Mouse (Mus musculus) right cerebral cortex, postnatal 4 days (tissue): ENCODE measurements around the gene Ffar1.
"Not testable (repeated sequence)": the region's sequence is repeated elsewhere in the genome, so short reads cannot be mapped to it uniquely, and the experiment has no call there.

Experiments used
- DNase-seq: peaks from one replicate; pipeline ENCODE4 v3.0.0-alpha.2; 2022

Ffar1 gene

GRCm38 (mm10) chr7:30847386-30847785, 14.0 kb downstream of the Ffar1 start:
- no peak for DNase-seq

GRCm38 (mm10) chr7:30846505-30847053, 14.8 kb downstream of the Ffar1 start:
- DNase-seq = no peak

- no peak for DNase-seq
Observed at GRCm38 (mm10) chr7:30844676-30845297, 16.6 kb downstream of the Ffar1 start.

- DNase-seq = no peak
Observed at GRCm38 (mm10) chr7:30842092-30842491, 19.3 kb downstream of the Ffar1 start.

- no peak for DNase-seq
Observed at GRCm38 (mm10) chr7:30841379-30841778, 20.0 kb downstream of the Ffar1 start.

GRCm38 (mm10) chr7:30840306-30840705, 21.1 kb downstream of the Ffar1 start:
- no peak for DNase-seq

GRCm38 (mm10) chr7:30837277-30837676, 24.1 kb downstream of the Ffar1 start:
- no peak for DNase-seq

GRCm38 (mm10) chr7:30832684-30833083, 28.7 kb downstream of the Ffar1 start:
- DNase-seq = not testable (repeated sequence)

- no peak for DNase-seq
Observed at GRCm38 (mm10) chr7:30832261-30832660, 29.1 kb downstream of the Ffar1 start.

- DNase-seq = no peak
Observed at GRCm38 (mm10) chr7:30829428-30829827, 31.9 kb downstream of the Ffar1 start.

GRCm38 (mm10) chr7:30828871-30829270, 32.5 kb downstream of the Ffar1 start:
- not testable (repeated sequence) for DNase-seq

- DNase-seq = no peak
Observed at GRCm38 (mm10) chr7:30826660-30827059, 34.7 kb downstream of the Ffar1 start.

GRCm38 (mm10) chr7:30824306-30824705, 37.1 kb downstream of the Ffar1 start:
- no peak for DNase-seq

- DNase-seq = no peak
Observed at GRCm38 (mm10) chr7:30823675-30824074, 37.7 kb downstream of the Ffar1 start, which contains the start of gene Ffar2. Gene Ffar2 (minus strand): TSS chr7:30823775.

GRCm38 (mm10) chr7:30821532-30821931, 39.8 kb downstream of the Ffar1 start:
- DNase-seq = no peak

GRCm38 (mm10) chr7:30820854-30821445, 40.4 kb downstream of the Ffar1 start:
- no peak for DNase-seq

GRCm38 (mm10) chr7:30820131-30820530, 41.2 kb downstream of the Ffar1 start:
- DNase-seq = no peak

- DNase-seq = no peak
Observed at GRCm38 (mm10) chr7:30812291-30812807, 49.0 kb downstream of the Ffar1 start.

GRCm38 (mm10) chr7:30811757-30812290, 49.5 kb downstream of the Ffar1 start:
- DNase-seq = no peak

- DNase-seq = no peak
Observed at GRCm38 (mm10) chr7:30810319-30810718, 51.0 kb downstream of the Ffar1 start.
